Mouse (Mus musculus): ENCODE results near the gene Ubl7.

DNA sequence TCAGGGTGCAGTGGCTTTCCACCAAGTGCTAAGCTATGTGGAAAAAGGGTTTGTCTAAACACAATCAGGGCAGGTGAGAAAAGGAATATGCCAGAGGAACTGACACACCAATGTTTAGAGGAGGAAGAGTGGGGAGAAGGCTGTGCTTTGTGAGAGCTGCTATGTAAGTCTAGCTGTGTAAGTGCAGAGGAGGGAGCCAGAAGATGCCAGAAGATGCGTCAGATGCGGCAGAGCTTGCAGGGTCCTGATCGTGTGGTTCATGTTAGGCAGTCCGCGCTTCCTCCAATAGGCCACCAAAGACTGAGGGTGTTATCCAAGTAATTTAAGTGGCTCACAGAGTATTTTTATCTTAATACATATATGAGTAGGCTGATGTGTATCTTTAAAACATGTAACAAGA is 42.9 kb upstream of the Ubl7 start:
- no peak for TF ChIP-seq POLR2A (IDR thresholded peaks at IDR 0.05; ENCODE audit: control insufficient read depth, low read depth, low read length)
- TF ChIP-seq CTCF (IDR thresholded peaks at IDR 0.05; ENCODE audit: control insufficient read depth, insufficient read depth, insufficient replicate concordance, low read depth, low read length), result no peak

All from testis, adult 2 months (tissue).